Mouse (Mus musculus): ENCODE data around the gene Fshr. TPM values are rescaled to one million over a fixed set of nuclear protein-coding genes. Genes with fewer than 3 reads are reported as not detected.

The Fshr gene
- polyA plus RNA-seq, 1 experiment from 2014 or later, result not detected

DNA sequence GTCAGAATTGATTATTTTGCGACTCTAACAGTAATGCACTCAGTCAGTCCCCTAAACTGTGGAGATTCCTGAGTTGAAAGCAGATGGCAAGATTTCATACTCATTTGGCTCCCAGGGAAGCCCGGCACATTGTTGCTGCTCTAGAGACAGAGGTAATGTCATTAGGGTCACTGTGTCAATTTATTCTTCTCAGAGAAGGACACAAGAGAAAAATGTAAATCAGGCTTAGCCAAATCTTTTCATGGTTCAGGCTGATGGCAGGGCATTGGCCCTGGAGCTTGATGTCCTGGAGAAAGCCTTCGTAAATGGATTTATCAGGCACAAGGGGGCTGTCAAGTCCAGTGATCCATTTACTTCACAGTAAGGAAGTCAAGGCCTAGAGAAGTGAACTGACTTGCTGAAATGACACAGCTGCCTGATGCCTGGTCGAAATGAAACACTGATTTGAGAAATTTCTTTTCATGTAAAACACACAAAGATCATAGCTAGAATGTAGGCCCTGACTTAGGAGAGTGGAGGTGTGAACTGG lies 262.3 kb downstream of the Fshr start:
- ATAC-seq (peak; percentile 70), DNase-seq (ENCODE audit: low spot score) (peak; percentile 32)
- Histone ChIP-seq H3K4me3 (ENCODE audit: low read depth, low read length) (no peak overlapping the region), H3K27me3 (replicated peaks; ENCODE audit: control insufficient read depth, insufficient read depth, low read length) (no peaks in the 10 kb centered on the region), H3K27ac (ENCODE audit: low read depth, low read length) (peak overlapping the region; percentile 10; the same call in 1 of the 2 replicates), H3K36me3 (ENCODE audit: control insufficient read depth, insufficient read depth, low read length) (no peaks in the 10 kb centered on the region), H3K4me1 (ENCODE audit: control insufficient read depth, insufficient read depth, low read length) (peaks cover 12% of the 10 kb centered on the region; the same call in 1 of the 2 replicates), H3K4me2 (ENCODE audit: low read length) (0 out of 2 replicates have a peak overlapping the region, but pooled peaks have one; percentile 9), H3K9me3 (replicated peaks; ENCODE audit: control insufficient read depth, low read length) (no peaks in the 10 kb centered on the region), H3K9ac (ENCODE audit: low read length) (no peak overlapping the region)
- 16% methylated on average over 4 of the region's 4 CpGs for WGBS

- peak; percentile 96 for ATAC-seq
- 0 out of 2 replicates have a peak overlapping the region, but pooled peaks have one; percentile 9 for H3K4me2 ChIP-seq (ENCODE audit: low read length)
Observed at GRCm38 (mm10) chr17:88937341-88938152, 262.9 kb downstream of the Fshr start.

DNA sequence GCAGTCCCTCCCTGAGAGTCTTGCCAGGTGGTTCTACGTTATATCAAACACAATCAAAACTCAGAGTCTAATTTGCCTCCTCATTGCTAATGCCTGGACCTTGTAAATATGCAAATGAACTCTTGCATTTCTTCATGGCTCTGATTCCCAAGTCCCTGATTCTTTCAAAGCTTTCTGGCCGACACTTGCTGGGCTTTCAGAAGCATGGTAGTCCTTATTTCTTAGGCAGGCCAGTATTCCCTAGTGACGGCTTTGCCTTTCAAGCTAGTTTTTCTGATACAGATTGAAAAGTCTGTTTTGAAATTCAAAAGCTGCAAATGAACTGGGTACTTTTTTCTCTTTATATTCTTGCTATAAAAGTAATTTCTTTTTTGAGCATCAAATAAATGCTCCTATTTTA lies 263.5 kb downstream of the Fshr start:
- Histone ChIP-seq H3K9me3 (replicated peaks; ENCODE audit: control insufficient read depth, low read length) (no peaks in the 10 kb centered on the region), H3K4me1 (ENCODE audit: control insufficient read depth, insufficient read depth, low read length) (peaks cover 12% of the 10 kb centered on the region; the same call in 1 of the 2 replicates), H3K27ac (ENCODE audit: low read depth, low read length) (peak overlapping the region; percentile 10; the same call in 1 of the 2 replicates), H3K36me3 (ENCODE audit: control insufficient read depth, insufficient read depth, low read length) (no peaks in the 10 kb centered on the region), H3K9ac (ENCODE audit: low read length) (no peak overlapping the region), H3K27me3 (replicated peaks; ENCODE audit: control insufficient read depth, insufficient read depth, low read length) (no peaks in the 10 kb centered on the region), H3K4me2 (ENCODE audit: low read length) (no peak overlapping the region), H3K4me3 (ENCODE audit: low read depth, low read length) (no peak overlapping the region)
- DNase-seq (ENCODE audit: low spot score), result peak; percentile 25
- WGBS, result 21% methylated on average over 3 of the region's 3 CpGs
- 0 out of 2 replicates have a peak, but pooled peaks have one; percentile 22 for ATAC-seq

More at GRCm38 (mm10) chr17:88937341-88938152, 262.9 kb downstream of the Fshr start:
- Histone ChIP-seq H3K27me3 (replicated peaks; ENCODE audit: control insufficient read depth, insufficient read depth, low read length) (no peaks in the 10 kb centered on the region), H3K27ac (ENCODE audit: low read depth, low read length) (peak overlapping the region; percentile 10; the same call in 1 of the 2 replicates), H3K4me1 (ENCODE audit: control insufficient read depth, insufficient read depth, low read length) (peaks cover 12% of the 10 kb centered on the region; the same call in 1 of the 2 replicates), H3K9ac (ENCODE audit: low read length) (no peak overlapping the region), H3K9me3 (replicated peaks; ENCODE audit: control insufficient read depth, low read length) (no peaks in the 10 kb centered on the region), H3K4me3 (ENCODE audit: low read depth, low read length) (no peak overlapping the region), H3K36me3 (ENCODE audit: control insufficient read depth, insufficient read depth, low read length) (no peaks in the 10 kb centered on the region)
- DNase-seq (ENCODE audit: low spot score), result peak; percentile 80
- 9% methylated on average over 7 of the region's 7 CpGs for WGBS

All from forebrain, embryonic 14.5 days (tissue).